Mouse (Mus musculus) CD4-positive, CD25-positive, alpha-beta regulatory T cell (primary cell): Measurements from ENCODE around the gene Foxp2. TPM values are rescaled to one million over a fixed set of nuclear protein-coding genes. Genes with fewer than 3 reads are reported as not detected.

Source experiments
- polyA plus RNA-seq: library from polyadenylated mRNA; unstranded; fragments of 100-300 nt; shearing (Covaris generic); gene quantifications from one replicate; pipeline ENCODE4 v1.2.1, GENCODE M21; 2017

The Foxp2 gene
- 0.08 TPM for polyA plus RNA-seq

DNA sequence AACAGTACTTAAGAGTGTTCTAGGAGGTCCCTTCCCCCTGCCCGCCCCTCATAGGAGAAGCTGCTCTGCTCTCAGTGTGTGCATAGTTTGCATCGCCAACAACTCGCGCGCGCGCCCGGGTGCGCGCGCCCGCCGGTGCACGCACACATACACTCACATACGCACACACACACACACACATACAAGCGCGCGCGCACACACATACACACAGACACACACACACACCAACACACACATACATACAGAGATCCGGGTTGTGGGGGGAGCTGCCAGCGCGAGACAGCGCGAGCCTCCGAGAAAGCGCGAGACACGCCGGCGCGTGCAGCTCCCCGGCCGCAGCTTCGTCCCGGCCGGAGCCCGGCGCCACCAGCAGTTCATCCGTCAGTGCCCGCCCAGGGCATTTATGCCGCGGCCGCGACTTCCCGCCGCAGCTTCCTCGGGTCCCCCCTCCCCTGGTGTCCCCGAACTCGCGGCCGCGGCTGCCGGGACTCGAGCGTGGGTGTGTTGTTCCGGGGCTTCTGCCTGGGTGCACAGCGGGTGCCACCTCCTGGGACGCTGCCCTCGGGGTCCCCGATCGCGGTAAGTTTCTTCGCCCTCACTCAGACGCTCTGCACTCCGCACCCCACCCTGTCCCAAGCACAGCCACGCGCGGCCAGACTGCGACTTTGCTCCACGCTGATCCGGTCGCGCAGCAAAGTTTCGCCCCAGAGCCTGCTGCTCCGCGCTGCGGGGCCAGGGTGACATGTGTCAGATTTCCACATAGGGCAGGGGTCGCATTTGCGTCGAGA, at the start of gene Foxp2:
Foxp2 (plus strand) TSS at position 167 of the 788 bp plus-strand sequence.

Other genes with a start within 250 kb of the Foxp2 start
- gene Ppp1r3a, start 146.1 kb upstream of the Foxp2 start, polyA plus RNA-seq, result not detected